Mouse (Mus musculus): ENCODE measurements around the gene N6amt1. TPM values are rescaled to one million over a fixed set of nuclear protein-coding genes. Genes with fewer than 3 reads are reported as not detected.

N6amt1 gene
- total RNA-seq, 1 experiment from 2014 or later: 7.7 TPM

DNA sequence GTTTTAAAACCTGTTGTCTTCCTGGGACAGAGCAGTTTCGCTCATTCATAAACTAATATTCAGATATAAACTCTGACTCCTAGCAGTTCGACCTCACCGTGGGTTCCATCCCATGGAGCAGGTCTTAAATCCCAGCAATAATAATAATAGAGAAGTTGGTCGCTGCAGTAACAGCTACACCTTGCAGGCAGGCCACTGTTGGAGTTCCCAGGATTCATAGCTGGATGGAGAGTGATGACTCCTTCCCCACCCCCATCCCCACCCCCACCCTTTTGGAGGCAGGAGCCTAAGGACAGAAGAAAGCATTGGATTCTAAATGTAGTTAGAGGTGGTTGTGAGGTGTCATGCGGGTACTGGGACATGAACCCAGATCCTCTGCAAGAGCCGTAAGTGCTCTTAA lies 12.5 kb downstream of the N6amt1 start:
- ATAC-seq (ENCODE audit: extremely low read depth, insufficient number of reproducible peaks, low FRiP score, poor library complexity, severe bottlenecking): no peak

- no peak for ATAC-seq (ENCODE audit: extremely low read depth, insufficient number of reproducible peaks, low FRiP score, poor library complexity, severe bottlenecking)
These were observed 29.0 kb downstream of the N6amt1 start for GRCm38 (mm10) chr16:87382996-87383395.

- ATAC-seq (ENCODE audit: extremely low read depth, insufficient number of reproducible peaks, low FRiP score, poor library complexity, severe bottlenecking): no peak
These were observed 30.4 kb downstream of the N6amt1 start for GRCm38 (mm10) chr16:87384366-87384765.

DNA sequence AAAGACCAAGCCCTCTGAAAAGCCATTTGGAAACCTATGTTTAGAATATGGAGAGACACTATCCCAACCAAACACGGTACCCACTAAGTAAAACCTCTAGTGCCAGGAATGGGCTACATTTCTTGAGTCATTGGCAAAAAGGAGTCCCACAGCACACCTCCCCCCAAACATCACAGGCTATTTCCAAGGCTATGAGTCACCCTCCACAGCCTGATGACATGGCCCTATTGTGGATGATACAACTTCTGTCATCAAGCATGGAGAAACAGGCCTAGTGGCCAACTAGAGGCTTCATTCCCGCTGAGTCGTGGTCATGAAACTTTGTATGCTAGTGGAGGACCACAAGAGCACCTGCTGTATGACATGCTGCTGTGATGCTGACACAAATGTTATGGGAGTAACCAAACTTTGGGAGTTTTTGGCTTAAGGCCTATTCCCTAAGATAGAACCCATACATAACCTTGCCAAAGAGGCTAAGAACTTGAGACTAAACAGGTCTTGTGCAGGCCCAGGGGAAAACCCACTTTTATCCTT lies 33.5 kb downstream of the N6amt1 start:
- 0 out of 2 replicates have a peak, but pooled peaks have one; percentile 6 for ATAC-seq (ENCODE audit: extremely low read depth, insufficient number of reproducible peaks, low FRiP score, poor library complexity, severe bottlenecking)

DNA sequence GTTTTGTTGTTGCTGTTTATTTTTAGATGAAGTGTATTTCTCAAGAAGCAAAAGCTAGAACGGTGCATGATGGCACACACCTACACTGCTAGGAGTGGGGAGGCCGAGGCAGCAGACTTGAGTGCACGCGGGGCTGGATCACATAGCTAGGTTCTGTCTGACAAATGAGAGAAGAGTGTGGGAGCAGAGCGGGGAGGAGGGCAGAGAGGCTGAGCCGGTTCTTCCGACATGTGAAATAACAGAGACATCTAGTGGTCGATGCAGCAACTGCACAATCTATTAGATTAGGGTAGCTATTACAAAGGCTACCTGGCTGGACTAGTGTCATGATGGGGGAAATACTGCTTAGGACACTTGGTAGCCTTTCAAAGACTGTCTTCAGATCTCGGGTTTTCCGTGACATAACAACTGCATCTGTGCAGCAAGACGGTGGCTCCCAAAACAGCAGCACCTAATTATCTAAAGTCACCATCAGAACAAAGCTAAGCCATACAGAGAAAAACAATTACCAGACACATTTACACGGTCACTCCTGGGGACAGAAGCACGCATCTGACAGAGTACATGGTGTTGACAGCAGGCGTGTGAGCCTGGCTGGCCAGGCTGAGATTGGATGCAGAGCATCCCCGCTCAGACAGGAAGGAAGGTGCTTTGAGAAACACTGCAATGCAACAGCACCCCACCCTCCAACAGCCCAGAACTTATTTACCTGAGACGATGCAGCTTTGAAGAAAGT lies 40.0 kb downstream of the N6amt1 start:
- peak; percentile 63; the same call in 1 of the 2 replicates for ATAC-seq (ENCODE audit: extremely low read depth, insufficient number of reproducible peaks, low FRiP score, poor library complexity, severe bottlenecking)

DNA sequence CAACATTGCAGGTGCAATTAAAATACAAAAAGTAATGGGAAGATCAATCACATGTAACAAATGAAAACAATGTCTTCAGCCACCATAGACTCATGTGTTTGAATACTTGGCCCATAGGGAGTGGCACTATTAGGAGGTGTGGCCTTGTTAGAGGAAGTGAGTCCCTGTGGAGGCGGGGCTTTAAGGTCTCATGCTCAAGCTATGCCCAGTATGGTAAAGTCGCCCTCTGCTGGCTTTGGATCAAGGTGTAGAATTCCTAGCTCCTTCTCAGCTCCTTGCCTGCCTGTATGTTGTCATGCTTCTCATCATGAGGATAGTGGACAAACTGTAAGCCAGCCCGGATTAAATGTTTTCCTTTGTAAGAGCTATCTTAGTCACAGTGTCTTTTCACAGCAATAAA lies 51.0 kb downstream of the N6amt1 start:
- peak; percentile 53; the same call in 1 of the 2 replicates for ATAC-seq (ENCODE audit: extremely low read depth, insufficient number of reproducible peaks, low FRiP score, poor library complexity, severe bottlenecking)

Other genes starting within 250 kb of the N6amt1 start
- 19.4 and 21.5 TPM in 2 replicates for gene Ltn1, start 78.4 kb downstream of the N6amt1 start, total RNA-seq (2017)
- 8.0 and 8.8 TPM in 2 replicates for gene Rwdd2b, start 86.4 kb downstream of the N6amt1 start, total RNA-seq (2017)
- gene Usp16, start 100.5 kb downstream of the N6amt1 start, total RNA-seq (2017): 111 and 147 TPM in 2 replicates
- 182 and 194 TPM in 2 replicates for gene Cct8, start 141.7 kb downstream of the N6amt1 start, total RNA-seq (2017)
- not detected in 2 replicates for gene Map3k7cl, start 199.1 kb downstream of the N6amt1 start, total RNA-seq (2017)